Mouse (Mus musculus) ES-E14 (cell line): ENCODE measurements around the gene Ugt1a10. TPM values are rescaled to one million over a fixed set of nuclear protein-coding genes. Genes with fewer than 3 reads are reported as not detected.

Source experiments
- DNase-seq: peaks from one replicate; pipeline ENCODE4 v3.0.0-alpha.2; 2013; ENCODE audit warnings: low read depth, low spot score
- H3K27ac ChIP-seq: 2 replicates; pipeline ENCODE4 v1.5.1; 2012; ENCODE audit warnings: low read depth, mild to moderate bottlenecking, low read length, moderate library complexity, mixed read lengths; ENCODE audit not compliant: poor library complexity, insufficient read depth, severe bottlenecking
- H3K36me3 ChIP-seq: 2 replicates; pipeline ENCODE4 v1.6.1; 2012; ENCODE audit warnings: mild to moderate bottlenecking, low read length, moderate library complexity, mixed read lengths; ENCODE audit not compliant: control insufficient read depth, poor library complexity, insufficient read depth, severe bottlenecking
- H3K4me1 ChIP-seq, 2 experiments: fragments of 150-350 bp in 1 of 2; sonication (generic) in 1 of 2; 2 replicates each; pipeline ENCODE4 v1.6.1; 2012; ENCODE audit warnings: low read length in 2 of 2, mild to moderate bottlenecking in 1 of 2, mixed read lengths in 1 of 2; ENCODE audit not compliant: control insufficient read depth in 2 of 2, insufficient read depth in 2 of 2, poor library complexity in 1 of 2
- H3K4me3 ChIP-seq, 2 experiments: fragments of 150-350 bp in 1 of 2; sonication (generic) in 1 of 2; 2 replicates each; pipeline ENCODE4 v1.5.1; 2012; ENCODE audit warnings: low read length in 2 of 2, low read depth in 1 of 2, mild to moderate bottlenecking in 1 of 2, mixed read lengths in 1 of 2; ENCODE audit not compliant: insufficient read depth in 1 of 2, poor library complexity in 1 of 2, severe bottlenecking in 1 of 2
- H3K9ac ChIP-seq: 2 replicates; pipeline ENCODE4 v1.6.1; 2012; ENCODE audit warnings: low read depth, mild to moderate bottlenecking, low read length, mixed read lengths; ENCODE audit not compliant: poor library complexity, insufficient read depth, severe bottlenecking
- H3K9me3 ChIP-seq: fragments of 150-350 bp; sonication (generic); 2 replicates; pipeline ENCODE4 v1.6.1; 2012; ENCODE audit warnings: low read depth, mild to moderate bottlenecking, low read length; ENCODE audit not compliant: control insufficient read depth, insufficient read depth
- CHD2 ChIP-seq: IDR thresholded peaks from 2 replicates; pipeline ENCODE4 v1.6.1; 2014; ENCODE audit warnings: mild to moderate bottlenecking, low read depth, low read length, inconsistent platforms
- HCFC1 ChIP-seq: IDR thresholded peaks from 2 replicates; pipeline ENCODE4 v1.6.1; 2012; ENCODE audit warnings: low read length, inconsistent platforms, borderline replicate concordance; ENCODE audit not compliant: insufficient read depth
- MAFK ChIP-seq: IDR thresholded peaks from 2 replicates; pipeline ENCODE4 v1.6.1; 2014; ENCODE audit warnings: mild to moderate bottlenecking, low read depth, low read length, inconsistent platforms; ENCODE audit not compliant: insufficient read depth
- ZC3H11A ChIP-seq: IDR thresholded peaks from 2 replicates; pipeline ENCODE4 v1.6.1; 2012; ENCODE audit warnings: low read depth, mild to moderate bottlenecking, inconsistent platforms, low read length, borderline replicate concordance
- ZNF384 ChIP-seq: IDR thresholded peaks from 2 replicates; pipeline ENCODE4 v1.6.1; 2012; ENCODE audit warnings: low read depth, low read length, inconsistent platforms
- in situ Hi-C, 2 experiments: fragments of 600-800 bp; cut with MboI; formaldehyde crosslinking; loops; one replicate each; pipeline ENCODE4 v1.15.1; 2025; ENCODE audit warnings: low sequenced_read_pairs in 2 of 2, inconsistent platforms in 1 of 2; ENCODE audit not compliant: unreplicated experiment in 2 of 2
- total RNA-seq: library from RNA; depleted of rRNA; stranded (reverse); fragments of 300-350 nt; gene quantifications from 2 replicates; pipeline ENCODE4 v1.2.3, GENCODE M21; 2012; rRNA removed

The Ugt1a10 gene
- total RNA-seq = not detected in 2 replicates

DNA sequence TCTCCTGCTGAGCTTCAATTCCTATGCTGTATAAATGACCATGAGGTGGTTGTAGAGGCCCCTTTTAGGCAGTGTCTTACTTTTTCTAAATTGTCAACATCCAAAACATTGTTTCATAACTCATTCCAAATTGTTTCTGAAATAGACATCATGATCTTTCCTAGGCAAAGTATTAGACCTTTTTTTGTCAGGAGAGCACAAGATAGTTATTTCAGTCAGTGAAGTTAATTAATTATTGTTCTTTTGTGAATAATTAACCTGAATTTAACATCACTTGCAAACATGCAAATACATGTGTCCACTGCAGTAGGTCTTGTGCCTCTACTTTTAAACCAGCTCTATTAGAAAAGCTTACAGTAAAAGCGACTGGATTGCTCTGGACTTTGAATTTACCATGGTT lies at the start of gene Ugt1a10:
Ugt1a10 (plus strand) TSS at position 301 of the 400 bp plus-strand sequence.
- in situ Hi-C loops = no loop called here
- no peak within 1 kb of the TSS for H3K27ac ChIP-seq
- TF ChIP-seq CHD2 (no peak), HCFC1 (no peak), ZC3H11A (no peak), ZNF384 (no peak), MAFK (no peak)
- H3K9me3 ChIP-seq = no peaks in the 10 kb centered on the region
- DNase-seq = no peak
- no peaks in the 10 kb centered on the region for H3K4me1 ChIP-seq
- H3K9ac ChIP-seq = no peak within 1 kb of the TSS
- no peaks in the 10 kb centered on the region for H3K36me3 ChIP-seq
- H3K4me3 ChIP-seq = no peak within 1 kb of the TSS

DNA sequence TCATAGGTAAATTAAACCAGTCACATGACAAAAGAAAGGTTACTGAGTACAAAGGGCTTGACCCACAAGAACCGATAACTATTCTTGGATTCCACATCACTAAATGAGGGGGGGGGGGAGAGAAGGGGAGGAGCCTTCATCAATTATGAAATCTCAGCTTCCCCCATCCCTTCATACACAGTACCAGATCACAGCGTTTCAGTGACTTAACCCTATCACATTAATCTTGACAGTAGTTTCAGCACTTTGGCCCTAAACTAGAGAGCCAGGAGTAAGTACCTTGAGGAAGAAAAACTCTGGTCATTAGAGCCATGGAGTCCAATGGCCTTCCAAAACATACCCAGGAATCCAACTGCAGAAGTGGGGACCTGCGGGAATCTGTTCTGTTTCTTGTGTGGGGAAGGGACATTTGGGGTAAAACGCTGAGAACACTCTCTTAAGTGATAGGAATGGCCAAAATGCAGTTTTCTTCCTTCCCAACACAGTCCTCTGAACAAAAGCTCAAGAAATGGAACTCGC lies 47.4 kb upstream of the Ugt1a10 start:
- no peak for TF ChIP-seq CHD2
- no peak for TF ChIP-seq ZC3H11A
- no peak for TF ChIP-seq MAFK
- no peak for TF ChIP-seq HCFC1
- no peak for TF ChIP-seq ZNF384
- Histone ChIP-seq H3K4me3 (peak overlapping the region; percentile 84 to 88), H3K9me3 (no peaks in the 10 kb centered on the region), H3K9ac (peak overlapping the region; percentile 86), H3K4me1 (no peaks in the 10 kb centered on the region; a peak in 1 of 4 replicates), H3K36me3 (no peaks in the 10 kb centered on the region), H3K27ac (no peak overlapping the region)
- no peak for DNase-seq
- in situ Hi-C loops = no loop called here

DNA sequence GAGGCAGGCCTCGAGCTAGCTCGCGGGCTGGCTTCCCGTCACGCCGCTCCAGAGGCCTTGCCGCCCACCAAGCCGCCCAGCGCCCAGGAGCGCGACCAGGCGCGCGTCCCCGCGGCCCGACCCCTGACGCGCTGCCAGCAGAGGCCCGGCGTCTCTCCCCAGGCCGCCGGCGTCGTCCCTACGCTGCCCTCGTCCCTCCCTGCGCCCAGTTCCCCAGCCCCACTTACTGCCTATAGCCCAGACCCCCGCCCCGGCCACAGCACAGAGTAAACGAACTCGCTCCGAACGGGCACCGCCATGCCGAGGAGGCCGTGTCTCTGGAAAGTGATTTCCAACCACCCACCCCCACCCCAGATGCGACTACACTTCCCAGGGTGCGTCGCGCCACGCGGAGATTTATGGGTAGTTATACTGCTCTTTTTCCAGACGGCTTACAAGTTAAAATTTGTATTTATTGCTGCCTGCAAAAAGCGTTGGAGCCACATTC lies 46.9 kb upstream of the Ugt1a10 start, which contains the start of gene Usp40:
Usp40 (minus strand) TSS at position 341 of the 487 bp plus-strand sequence.
- H3K9me3 ChIP-seq = no peaks in the 10 kb centered on the region
- no peaks in the 10 kb centered on the region for H3K36me3 ChIP-seq
- peak; percentile 50 for DNase-seq
- H3K4me1 ChIP-seq = no peaks in the 10 kb centered on the region; a peak in 1 of 4 replicates
- H3K4me3 ChIP-seq = peak within 1 kb of the TSS; percentile 84 to 88
- in situ Hi-C loops = no loop called here
- no peak within 1 kb of the TSS for H3K27ac ChIP-seq
- peak within 1 kb of the TSS; percentile 86 for H3K9ac ChIP-seq
- TF ChIP-seq HCFC1 (peak; percentile 85), ZC3H11A (no peak)

DNA sequence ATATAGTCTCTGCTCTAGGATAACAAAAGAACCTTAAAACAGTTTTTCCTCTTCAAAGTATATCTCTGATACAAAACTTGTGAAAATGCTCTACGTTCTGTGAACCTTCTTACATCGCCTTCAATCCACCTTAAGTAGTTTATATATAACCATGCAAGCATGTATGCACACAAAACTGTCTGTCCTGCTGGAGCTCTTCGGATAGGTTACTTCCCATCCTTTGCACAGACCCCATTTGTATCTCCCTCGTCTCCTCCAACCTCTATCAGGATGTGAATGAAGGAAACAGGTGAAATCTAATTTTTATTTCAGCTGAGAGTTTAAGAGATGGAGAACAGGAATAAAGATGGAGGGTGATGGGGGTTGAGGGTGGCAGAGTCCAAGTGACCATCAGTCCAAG lies 46.5 kb upstream of the Ugt1a10 start:
- DNase-seq = no peak
- Histone ChIP-seq H3K9me3 (no peaks in the 10 kb centered on the region), H3K4me3 (peak overlapping the region in 1 of 2 experiments; percentile 84; a peak in 2 of 4 replicates), H3K9ac (no peak overlapping the region), H3K27ac (no peak overlapping the region), H3K36me3 (no peaks in the 10 kb centered on the region), H3K4me1 (no peaks in the 10 kb centered on the region; a peak in 1 of 4 replicates)
- no peak for TF ChIP-seq HCFC1
- TF ChIP-seq ZNF384 = no peak
- no peak for TF ChIP-seq ZC3H11A
- TF ChIP-seq MAFK = no peak
- no peak for TF ChIP-seq CHD2
- in situ Hi-C loops = no loop called here

DNA sequence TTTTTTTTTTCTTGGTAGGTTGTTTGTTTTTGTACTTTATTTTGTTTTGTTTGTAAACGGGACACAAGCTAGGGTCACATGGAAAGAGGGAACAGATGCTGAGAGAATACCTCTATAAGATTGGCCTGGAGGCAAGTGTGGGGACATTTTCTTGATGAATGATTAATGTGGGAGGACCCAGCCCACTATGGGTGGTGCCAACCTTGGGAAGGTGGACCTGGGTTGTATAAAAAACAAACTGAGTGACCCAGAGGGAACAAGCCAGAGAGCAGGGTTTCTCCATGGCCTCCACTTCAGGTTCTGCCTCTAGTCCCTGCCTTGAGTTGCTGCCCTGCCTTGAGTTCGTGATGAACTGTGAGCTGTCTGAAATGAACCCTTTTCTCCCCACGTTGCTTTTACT lies 45.7 kb upstream of the Ugt1a10 start:
- DNase-seq = no peak
- no peak overlapping the region for H3K9ac ChIP-seq
- H3K36me3 ChIP-seq = no peaks in the 10 kb centered on the region
- no peak overlapping the region for H3K27ac ChIP-seq
- H3K9me3 ChIP-seq = no peaks in the 10 kb centered on the region
- H3K4me3 ChIP-seq = no peak overlapping the region
- H3K4me1 ChIP-seq = no peaks in the 10 kb centered on the region; a peak in 1 of 4 replicates
- TF ChIP-seq ZC3H11A (no peak), CHD2 (no peak), MAFK (no peak), ZNF384 (no peak), HCFC1 (no peak)
- in situ Hi-C loops = no loop called here
